Mouse (Mus musculus): ENCODE data around the gene Dip2b.

Gene Dip2b

GRCm38 (mm10) chr15:100052726-100053125 lies 14.3 kb downstream of the Dip2b start:
- DNase-seq: peak; percentile 49

GRCm38 (mm10) chr15:100056397-100056908 lies 18.0 kb downstream of the Dip2b start:
- DNase-seq: no peak

- DNase-seq: no peak
Observed at GRCm38 (mm10) chr15:100057698-100058097, 19.2 kb downstream of the Dip2b start.

DNA sequence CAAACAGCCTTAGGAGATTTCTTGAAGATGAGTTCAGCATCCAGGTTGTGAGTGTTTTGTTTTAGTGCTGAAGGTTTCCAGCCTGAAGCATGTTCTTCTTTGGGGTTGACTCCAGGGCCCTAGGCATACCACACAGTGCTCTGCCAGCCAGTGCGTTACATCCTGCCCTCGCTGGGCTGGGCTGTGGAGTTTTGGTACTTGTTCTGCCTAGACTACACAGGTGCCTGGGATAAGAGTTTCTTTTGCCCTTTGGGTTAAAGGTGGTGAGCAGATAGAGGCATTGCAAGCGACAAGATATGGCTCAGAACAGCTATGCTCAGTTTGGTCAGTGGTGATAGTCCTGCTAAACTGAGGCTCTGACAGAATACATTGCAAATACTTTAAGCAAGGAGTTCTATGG lies 19.7 kb downstream of the Dip2b start:
- no peak for DNase-seq

- no peak for DNase-seq
Observed at GRCm38 (mm10) chr15:100058912-100059311, 20.4 kb downstream of the Dip2b start.

- DNase-seq: no peak
Observed at GRCm38 (mm10) chr15:100059626-100060311, 21.3 kb downstream of the Dip2b start.

DNA sequence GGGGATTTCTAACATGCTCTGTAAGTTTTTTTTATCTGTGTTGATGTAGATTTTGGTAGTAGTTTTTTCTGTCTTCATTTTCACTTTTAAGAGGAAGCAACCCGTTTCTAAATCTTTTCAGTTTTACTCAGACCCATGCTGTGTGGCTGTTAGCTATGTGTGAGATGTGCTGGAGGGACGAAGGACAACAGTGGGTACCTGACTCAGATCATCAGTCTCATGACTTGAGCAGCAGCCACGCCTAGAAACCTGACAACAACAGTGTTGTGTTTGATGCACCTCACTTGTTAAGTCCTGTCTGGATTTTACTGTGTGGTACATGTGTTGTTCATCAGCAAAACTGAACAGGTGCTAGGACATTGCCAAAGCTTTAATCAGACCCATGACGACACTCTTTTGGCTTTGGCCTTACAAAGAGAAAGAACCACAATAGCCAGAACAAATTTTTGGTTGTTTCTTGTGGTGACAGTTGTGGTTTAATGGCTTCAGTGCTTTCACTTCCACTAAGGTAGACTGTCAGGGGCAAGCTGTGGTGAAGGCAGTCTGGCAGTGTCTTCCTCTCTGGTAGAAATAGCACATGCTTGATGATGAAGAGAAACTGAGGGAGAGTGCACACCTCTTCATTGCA lies 22.2 kb downstream of the Dip2b start:
- DNase-seq: no peak

DNA sequence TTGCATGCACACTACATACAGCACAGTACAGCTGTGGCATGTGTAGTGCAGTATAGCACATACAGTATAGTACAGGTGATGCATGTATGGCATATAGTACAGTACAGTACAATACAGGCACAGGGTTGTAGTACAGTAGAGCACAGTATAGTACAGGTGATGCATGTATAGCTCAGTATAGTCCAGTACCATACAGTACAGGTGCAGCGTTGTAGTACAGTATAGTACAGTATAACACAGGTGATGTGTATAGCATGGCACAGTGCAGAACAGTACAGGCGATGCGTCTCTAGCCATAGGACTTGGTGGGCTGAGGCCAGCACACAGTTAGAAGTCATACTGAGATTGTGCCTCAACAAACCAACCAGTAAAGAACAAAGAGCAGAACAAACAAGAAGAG lies 22.9 kb downstream of the Dip2b start:
- DNase-seq: no peak

- DNase-seq: no peak
Observed at GRCm38 (mm10) chr15:100063229-100063773, 24.8 kb downstream of the Dip2b start.

DNA sequence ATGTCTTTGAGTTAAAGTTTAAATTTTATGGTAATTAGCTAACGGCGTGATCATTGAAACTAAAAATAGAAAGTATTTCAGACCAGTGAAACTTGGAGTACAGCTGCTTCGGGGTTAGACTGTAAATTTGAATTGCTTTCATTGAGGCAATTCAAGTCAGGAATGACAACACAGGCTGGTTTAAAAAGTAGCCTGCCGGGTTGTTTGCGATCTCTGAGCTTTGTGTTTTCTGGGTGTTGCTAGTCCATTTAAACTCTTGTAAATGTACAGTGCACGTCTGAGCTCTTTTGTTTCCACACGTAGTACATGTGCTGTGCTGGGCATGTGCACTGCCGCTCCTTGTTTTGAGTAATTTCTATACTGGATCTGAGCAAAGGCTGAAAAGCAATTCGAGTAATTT lies 28.2 kb downstream of the Dip2b start:
- DNase-seq: no peak

DNA sequence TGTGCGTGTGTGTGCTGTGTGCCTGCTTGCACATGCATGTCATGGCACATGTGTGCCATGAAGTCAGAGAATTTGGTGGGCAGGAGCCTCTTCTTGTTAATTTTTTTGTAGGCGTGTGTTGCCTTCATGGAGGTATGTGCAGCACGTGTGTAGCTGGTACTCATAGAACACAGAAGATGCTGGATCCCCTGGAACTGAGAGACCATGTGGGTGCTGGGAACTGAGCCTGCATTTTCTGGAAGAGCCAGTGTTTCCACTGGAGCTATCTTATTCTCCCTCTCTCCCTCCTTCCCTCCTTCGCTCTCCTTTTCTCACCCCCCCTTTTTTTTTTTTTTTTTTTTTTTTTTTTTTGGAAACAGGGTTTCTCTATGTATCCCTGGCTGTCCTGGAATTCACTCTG lies 30.6 kb downstream of the Dip2b start:
- DNase-seq: no peak

DNA sequence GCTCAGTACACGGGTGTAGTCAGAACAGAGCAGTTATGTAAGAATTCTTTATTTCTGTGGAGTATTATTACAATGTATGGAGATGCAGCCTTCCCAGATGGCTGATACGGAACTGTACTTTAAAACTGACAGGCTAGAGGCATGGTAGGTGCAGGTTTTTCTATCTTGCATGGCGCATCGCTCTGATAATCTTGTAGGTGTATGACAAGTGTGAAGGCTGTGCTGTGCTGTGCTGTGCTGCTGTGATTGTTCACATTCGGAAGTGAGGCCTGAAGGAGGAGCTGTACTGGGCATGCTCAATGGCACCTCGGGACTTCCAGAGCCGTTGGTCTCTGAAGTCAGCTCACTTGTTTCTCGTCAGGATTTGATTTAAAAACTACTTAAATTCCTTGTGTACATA lies 31.6 kb downstream of the Dip2b start:
- no peak for DNase-seq

DNA sequence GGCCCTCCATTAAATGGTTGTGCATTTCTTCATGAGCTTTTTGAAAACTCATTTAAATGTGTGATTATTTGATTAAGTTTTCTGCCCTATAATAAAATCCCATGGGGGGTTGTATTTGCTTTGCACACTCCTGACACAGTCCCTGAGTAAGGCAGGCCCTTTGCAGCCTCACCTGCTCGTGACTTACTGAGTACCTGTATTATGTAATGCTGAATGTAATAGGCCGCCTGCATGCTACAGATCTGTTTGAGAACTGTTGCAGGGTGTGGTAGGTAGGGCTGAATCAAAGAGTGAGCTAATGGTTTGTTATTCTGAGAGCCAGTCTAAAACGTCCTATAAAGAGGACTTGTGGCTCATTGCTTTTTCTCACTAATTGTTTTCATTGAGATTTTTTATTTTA lies 33.4 kb downstream of the Dip2b start:
- no peak for DNase-seq

GRCm38 (mm10) chr15:100073696-100074453 lies 35.4 kb downstream of the Dip2b start:
- DNase-seq: no peak

GRCm38 (mm10) chr15:100074754-100075153 lies 36.3 kb downstream of the Dip2b start:
- DNase-seq: no peak

DNA sequence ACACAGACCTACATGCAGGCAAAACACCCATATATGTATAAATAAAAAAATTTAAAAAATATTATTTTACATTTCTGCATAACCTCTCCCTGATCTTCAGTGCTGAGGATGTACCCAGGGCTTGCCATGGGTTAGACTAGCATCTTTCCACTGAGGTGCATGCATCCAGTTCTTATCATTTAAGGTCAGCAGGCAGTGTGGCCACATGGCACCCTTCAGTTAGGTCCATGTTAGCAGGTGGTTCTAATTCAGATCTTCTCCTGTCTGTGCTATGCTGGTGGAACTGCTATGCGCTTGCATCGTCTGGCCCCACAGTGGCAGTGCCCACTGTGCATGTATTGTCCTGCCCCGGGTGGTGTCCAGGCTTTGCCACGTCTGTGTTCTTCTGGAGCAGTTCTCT lies 37.9 kb downstream of the Dip2b start:
- no peak for DNase-seq

- no peak for DNase-seq
Observed at GRCm38 (mm10) chr15:100080833-100081477, 42.5 kb downstream of the Dip2b start.

GRCm38 (mm10) chr15:100081478-100081998 lies 43.1 kb downstream of the Dip2b start:
- DNase-seq: no peak

GRCm38 (mm10) chr15:100082052-100082451 lies 43.6 kb downstream of the Dip2b start:
- no peak for DNase-seq

- no peak for DNase-seq
Observed at GRCm38 (mm10) chr15:100082733-100083132, 44.3 kb downstream of the Dip2b start.

GRCm38 (mm10) chr15:100083882-100084281 lies 45.4 kb downstream of the Dip2b start:
- no peak for DNase-seq

- no peak for DNase-seq
Observed at GRCm38 (mm10) chr15:100084882-100085281, 46.4 kb downstream of the Dip2b start.

DNA sequence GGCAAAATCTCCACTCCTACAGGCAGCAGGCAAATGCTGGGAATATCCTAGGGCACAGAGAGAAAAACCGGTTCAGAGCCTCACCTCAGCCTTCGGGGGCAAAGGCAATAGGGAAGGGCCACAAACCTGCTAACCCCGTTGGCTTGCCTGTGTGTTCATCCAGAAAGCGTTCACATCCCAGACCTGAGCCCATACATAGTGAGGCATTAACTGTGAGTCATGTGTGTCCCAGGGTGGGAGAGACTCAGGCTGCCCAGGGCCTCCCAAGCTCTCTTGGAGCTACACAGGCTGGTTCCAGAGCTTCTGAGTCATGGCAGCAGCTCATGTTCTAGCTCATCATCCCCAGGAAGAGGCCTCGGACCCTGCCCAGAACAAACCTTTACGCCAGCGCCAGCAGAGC lies 49.6 kb downstream of the Dip2b start:
- no peak for DNase-seq
